22 mouse cellular contexts compared by ENCODE assay signal in the genomic region with DNA sequence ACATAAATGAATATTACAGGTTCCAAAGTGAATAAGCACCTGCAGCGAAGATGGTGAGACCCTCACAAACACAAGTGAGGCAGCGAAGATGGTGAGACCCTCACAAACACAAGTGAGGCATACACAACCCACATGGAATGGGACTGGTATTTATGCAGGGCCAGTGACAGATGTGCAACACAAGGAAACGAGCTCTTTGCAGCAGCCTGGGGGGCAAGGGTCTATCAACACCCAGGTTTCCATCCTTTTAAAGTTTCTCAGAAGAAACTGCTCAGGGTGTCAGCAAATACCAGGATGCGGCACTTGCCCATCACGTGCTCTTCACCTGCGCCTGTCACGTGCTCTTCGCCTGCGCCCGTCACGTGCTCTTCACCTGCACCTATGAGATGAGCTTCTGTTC.
DNase-seq lines count a peak whose midpoint lies in the region; ATAC-seq and TF ChIP-seq lines count a peak whose summit lies in the region.
"Had no signal": no experiment of that assay in that cellular context is flagged by ENCODE, and none has a peak within 500 bp of the region (broad histone marks: within the 10 kb centered on the region; RNA-seq: fewer than 3 reads in every experiment).

No protein-coding gene starts in this region.

- no peak overlapping the region for H3K4me3 ChIP-seq in heart, embryonic 10.5 days
- H3K4me3 ChIP-seq in layer of hippocampus, adult 2 months, result no peak overlapping the region
- H3K4me3 ChIP-seq in midbrain, embryonic 11.5 days (ENCODE audit: low read depth, low read length), result no peak overlapping the region
- no peak overlapping the region for H3K4me3 ChIP-seq in midbrain, postnatal 0 days (ENCODE audit: low read depth, low read length)

- intact Hi-C loops in heart, postnatal 10 days (cut with DNase I), result no loop called here
- intact Hi-C loops in heart, postnatal 36 days (cut with DNase I), result no loop called here

- H3K9me3 ChIP-seq in heart, embryonic 10.5 days, result no peaks in the 10 kb centered on the region
- no peaks in the 10 kb centered on the region for H3K9me3 ChIP-seq in midbrain, embryonic 11.5 days (ENCODE audit: control insufficient read depth, low read length)
- no peaks in the 10 kb centered on the region for H3K9me3 ChIP-seq in midbrain, postnatal 0 days (ENCODE audit: low read length)
- H3K9me3 ChIP-seq: G1E had no signal

- no peak overlapping the region for H3K9ac ChIP-seq in midbrain, embryonic 11.5 days (ENCODE audit: low read length)
- no peak overlapping the region for H3K9ac ChIP-seq in midbrain, postnatal 0 days (replicated peaks; ENCODE audit: low read length, poor library complexity, severe bottlenecking)

- peak; percentile 60 for DNase-seq in heart, adult 11 months
- DNase-seq in heart, postnatal 10 days, result no peak
- peak; percentile 66 for DNase-seq in heart, embryonic 10.5 days (ENCODE audit: low spot score)
- DNase-seq in heart, postnatal 36 days, result no peak
- DNase-seq in layer of hippocampus, adult 2 months (ENCODE audit: low spot score in 2 of 2), result no peak
- DNase-seq in layer of hippocampus, adult 8-10 months (ENCODE audit: low spot score in 2 of 2), result no peak
- peak; percentile 72 for DNase-seq in midbrain, embryonic 11.5 days (ENCODE audit: low spot score, missing footprints)
- no peak for DNase-seq in midbrain, postnatal 0 days (ENCODE audit: low spot score)
- DNase-seq: adrenal gland, adult 2 months; adrenal gland, adult 8-10 months; adrenal gland, postnatal 10 days; adrenal gland, postnatal 14 days; adrenal gland, postnatal 25 days; adrenal gland, postnatal 36 days; B cell, adult 2 months; cerebellum, adult 11 months; cerebellum, adult 11-12 months had no signal

- H3K27me3 ChIP-seq in heart, embryonic 10.5 days (ENCODE audit: insufficient read depth, poor library complexity, severe bottlenecking), result no peaks in the 10 kb centered on the region
- no peaks in the 10 kb centered on the region for H3K27me3 ChIP-seq in midbrain, embryonic 11.5 days (ENCODE audit: control insufficient read depth, insufficient read depth, low read length)
- H3K27me3 ChIP-seq in midbrain, postnatal 0 days (ENCODE audit: insufficient read depth, low read length), result no peaks in the 10 kb centered on the region
- H3K27me3 ChIP-seq: CH12.LX, Patski had no signal

- no peaks in the 10 kb centered on the region for H3K4me1 ChIP-seq in heart, embryonic 10.5 days
- H3K4me1 ChIP-seq in midbrain, embryonic 11.5 days (ENCODE audit: control insufficient read depth, insufficient read depth, low read length), result no peaks in the 10 kb centered on the region
- peaks cover 4% of the 10 kb centered on the region; the same call in 1 of the 2 replicates for H3K4me1 ChIP-seq in midbrain, postnatal 0 days (ENCODE audit: insufficient read depth, low read length)

- no peak overlapping the region for H3K4me2 ChIP-seq in midbrain, embryonic 11.5 days
- no peak overlapping the region for H3K4me2 ChIP-seq in midbrain, postnatal 0 days (ENCODE audit: low read depth, low read length, poor library complexity, severe bottlenecking)

- no peak for ATAC-seq in midbrain, embryonic 11.5 days (ENCODE audit: low FRiP score)
- no peak for ATAC-seq in midbrain, postnatal 0 days (ENCODE audit: low FRiP score)
- ATAC-seq: activated CD4-positive, CD25-positive, alpha-beta regulatory T cell, adult 4 months; CD4-positive, CD25-positive, alpha-beta regulatory T cell, adult 4 months; Patski had no signal

- H3K36me3 ChIP-seq in heart, embryonic 10.5 days, result no peaks in the 10 kb centered on the region
- H3K36me3 ChIP-seq in midbrain, embryonic 11.5 days (ENCODE audit: control insufficient read depth, insufficient read depth, low read length), result no peaks in the 10 kb centered on the region
- H3K36me3 ChIP-seq in midbrain, postnatal 0 days (ENCODE audit: insufficient read depth, low read length), result no peaks in the 10 kb centered on the region

- 94% methylated on average over 11 of the region's 11 CpGs for WGBS in heart, embryonic 10.5 days
- WGBS in midbrain, embryonic 11.5 days, result 95% methylated on average over 11 of the region's 11 CpGs
- 91% methylated on average over 11 of the region's 11 CpGs for WGBS in midbrain, postnatal 0 days

- TF ChIP-seq CTCF in layer of hippocampus, adult 2 months (conservative IDR thresholded peaks at IDR 0.05), result no peak
- no peak for TF ChIP-seq CTCF in midbrain, postnatal 0 days (IDR thresholded peaks at IDR 0.05)

- no peak overlapping the region for H3K27ac ChIP-seq in heart, embryonic 10.5 days
- peak overlapping the region; percentile 57; the same call in 1 of the 2 replicates for H3K27ac ChIP-seq in layer of hippocampus, adult 2 months
- H3K27ac ChIP-seq in midbrain, embryonic 11.5 days (ENCODE audit: low read depth, low read length), result no peak overlapping the region
- no peak overlapping the region for H3K27ac ChIP-seq in midbrain, postnatal 0 days (ENCODE audit: low read depth, low read length)

Comparison
In these comparisons a context has a peak if more than half of its experiments do, and no peak if none do; other contexts are left out.
1. DNase-seq: peak in heart, adult 11 months (single experiment), heart, embryonic 10.5 days (single experiment) and midbrain, embryonic 11.5 days (single experiment); none in heart, postnatal 10 days (0 of 2), heart, postnatal 36 days (0 of 2), layer of hippocampus, adult 2 months (0 of 2), layer of hippocampus, adult 8-10 months (0 of 2) and midbrain, postnatal 0 days (single experiment).